Mouse (Mus musculus) spleen, adult 2 months (tissue): ENCODE measurements at regions not wholly inside any gene's neighbourhood (a gene's known extent, or its start where the extent isn't known, plus 50 kb on each side); places are given as distances from the start of the nearest gene placed in this dataset.

Experiments
- CTCF ChIP-seq: fragments of 200-500 bp; IDR thresholded peaks from 2 replicates; pipeline ENCODE4 v1.5.1; 2011; ENCODE audit warnings: mild to moderate bottlenecking, inconsistent platforms; ENCODE audit not compliant: insufficient read depth, insufficient read length, insufficient replicate concordance; ENCODE audit errors: extremely low read depth
- POLR2A ChIP-seq: fragments of 200-500 bp; IDR thresholded peaks from 2 replicates; pipeline ENCODE4 v1.6.1; 2011; ENCODE audit warnings: low read depth, low read length, inconsistent platforms

DNA sequence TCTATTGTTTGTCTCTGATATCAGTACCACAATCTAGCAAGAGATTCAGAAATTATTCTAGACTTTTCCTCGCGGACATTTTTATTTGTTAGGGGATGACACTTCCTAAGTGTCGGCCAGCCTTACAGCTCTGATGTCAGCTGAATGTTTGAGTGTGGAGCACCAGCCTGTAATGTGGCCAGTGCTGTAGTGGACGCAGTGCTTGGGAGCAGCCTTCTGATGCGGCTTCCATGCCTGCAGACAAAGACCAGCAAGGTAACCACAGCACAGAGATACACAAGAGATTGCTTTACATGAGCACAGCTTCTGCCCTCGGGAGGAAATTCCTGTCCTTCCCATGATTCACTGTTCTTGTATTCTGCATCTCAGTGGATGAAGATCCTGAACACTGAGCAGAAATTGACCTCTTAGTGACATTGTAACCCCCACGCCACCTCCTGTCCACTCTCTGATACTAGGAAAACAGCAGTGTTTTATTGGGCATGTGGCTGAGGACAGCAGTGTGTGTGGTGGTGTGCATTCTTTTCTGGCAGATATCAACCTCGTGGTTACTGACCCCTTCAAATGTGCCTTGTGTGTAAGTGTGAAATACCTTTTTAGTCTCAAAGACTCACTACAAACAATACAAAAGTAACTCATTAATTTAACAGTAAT is 54.6 kb upstream of the Chd1 start:
- no peak for TF ChIP-seq CTCF
- no peak for TF ChIP-seq POLR2A
